Mouse (Mus musculus) liver, embryonic 13.5 days (tissue): ENCODE measurements at regions not wholly inside any gene's neighbourhood (a gene's known extent, or its start where the extent isn't known, plus 50 kb on each side); places are given as distances from the start of the nearest gene placed in this dataset.
"Not testable (repeated sequence)": the region's sequence is repeated elsewhere in the genome, so short reads cannot be mapped to it uniquely, and the experiment has no call there.

Experiments
- ATAC-seq: fragments of 200-750 bp; cut with Nextera tagmentation; 2 replicates; pipeline ENCODE4 v1.8.0; 2017; ENCODE audit warnings: low read depth, mild to moderate bottlenecking, moderate number of reproducible peaks, moderate library complexity
- DNase-seq: peaks from one replicate; pipeline ENCODE4 v3.0.0; 2022
- H3K27ac ChIP-seq: fragments of 300-500 bp; sonication (generic); 2 replicates; pipeline ENCODE4 v1.5.1; 2015; ENCODE audit warnings: moderate library complexity, mild to moderate bottlenecking, inconsistent platforms
- H3K27me3 ChIP-seq: fragments of 300-500 bp; sonication (generic); 2 replicates; pipeline ENCODE4 v1.6.1; 2015; ENCODE audit warnings: mild to moderate bottlenecking, inconsistent platforms
- H3K36me3 ChIP-seq: fragments of 300-500 bp; sonication (generic); 2 replicates; pipeline ENCODE4 v1.6.1; 2015; ENCODE audit warnings: mild to moderate bottlenecking, inconsistent platforms
- H3K4me1 ChIP-seq: fragments of 300-500 bp; sonication (generic); replicated peaks from 2 replicates; pipeline ENCODE4 v1.6.1; 2015; ENCODE audit warnings: inconsistent platforms
- H3K4me2 ChIP-seq: fragments of 300-500 bp; sonication (generic); 2 replicates; pipeline ENCODE4 v1.6.1; 2015; ENCODE audit warnings: inconsistent platforms, mild to moderate bottlenecking, moderate library complexity
- H3K4me3 ChIP-seq: fragments of 300-500 bp; sonication (generic); replicated peaks from 2 replicates; pipeline ENCODE4 v1.5.1; 2015; ENCODE audit warnings: mild to moderate bottlenecking, inconsistent platforms
- H3K9ac ChIP-seq: fragments of 300-500 bp; sonication (generic); 2 replicates; pipeline ENCODE4 v1.6.1; 2015; ENCODE audit warnings: mild to moderate bottlenecking, inconsistent platforms
- H3K9me3 ChIP-seq: fragments of 300-500 bp; sonication (generic); replicated peaks from 2 replicates; pipeline ENCODE4 v1.6.1; 2016; ENCODE audit warnings: inconsistent platforms
- WGBS: fragments of 180-500 bp; shearing (Covaris S2); methylation state at CpG from one replicate; pipeline ENCODE4 v1.1.7; 2015; ENCODE audit not compliant: insufficient replicate concordance; 5-methylcytosine and 5-hydroxymethylcytosine counted together

DNA sequence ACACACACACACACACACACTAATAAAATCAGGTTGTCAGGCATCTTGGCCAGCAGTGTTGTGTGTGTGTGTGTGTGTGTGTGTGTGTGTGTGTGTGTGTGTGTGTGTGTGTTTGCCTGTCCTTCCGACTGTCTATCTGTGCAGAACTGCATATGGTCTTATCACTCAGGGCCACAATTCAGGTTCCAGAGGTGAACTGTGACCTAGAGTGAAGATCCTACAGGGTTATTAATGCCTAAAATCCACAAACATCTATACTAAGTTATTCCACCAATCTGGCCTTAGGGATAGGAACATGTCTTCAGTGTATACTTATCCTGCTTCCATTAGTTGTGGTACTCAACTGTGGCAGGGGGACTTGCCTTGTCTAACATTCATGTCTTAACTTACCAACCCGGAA lies 96.7 kb downstream of the Zfp369 start:
- not testable (repeated sequence) for H3K9me3 ChIP-seq, H3K4me1 ChIP-seq, DNase-seq, H3K4me2 ChIP-seq, H3K9ac ChIP-seq, ATAC-seq, H3K27ac ChIP-seq, H3K27me3 ChIP-seq, H3K36me3 ChIP-seq, H3K4me3 ChIP-seq
- WGBS, result 67% methylated on average over 1 of the region's 2 CpGs

DNA sequence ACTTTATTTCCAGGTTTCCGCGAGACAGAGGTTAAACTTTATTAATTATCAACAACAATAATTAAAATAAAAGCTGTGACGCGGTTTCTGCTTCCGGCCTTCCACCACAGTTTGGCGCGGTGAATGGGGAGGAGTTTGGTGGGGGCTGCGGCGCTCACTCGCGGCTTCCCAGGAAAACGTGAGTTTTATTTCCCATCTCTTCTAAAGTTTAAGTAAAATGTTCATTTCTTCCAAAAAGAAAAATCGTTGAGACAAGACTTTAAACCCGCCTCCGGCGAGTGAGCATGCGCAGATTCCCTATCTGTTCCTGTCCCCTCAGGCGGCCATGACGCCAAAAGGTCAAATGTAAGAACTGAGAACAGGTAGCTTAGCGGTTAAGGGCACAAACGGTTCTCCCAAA lies 100.8 kb downstream of the Zfp369 start:
- H3K9ac ChIP-seq, H3K4me1 ChIP-seq, H3K27me3 ChIP-seq, H3K4me2 ChIP-seq, DNase-seq, H3K9me3 ChIP-seq, H3K4me3 ChIP-seq, H3K36me3 ChIP-seq, ATAC-seq, H3K27ac ChIP-seq: not testable (repeated sequence)
- 43% methylated on average over 19 of the region's 21 CpGs for WGBS

DNA sequence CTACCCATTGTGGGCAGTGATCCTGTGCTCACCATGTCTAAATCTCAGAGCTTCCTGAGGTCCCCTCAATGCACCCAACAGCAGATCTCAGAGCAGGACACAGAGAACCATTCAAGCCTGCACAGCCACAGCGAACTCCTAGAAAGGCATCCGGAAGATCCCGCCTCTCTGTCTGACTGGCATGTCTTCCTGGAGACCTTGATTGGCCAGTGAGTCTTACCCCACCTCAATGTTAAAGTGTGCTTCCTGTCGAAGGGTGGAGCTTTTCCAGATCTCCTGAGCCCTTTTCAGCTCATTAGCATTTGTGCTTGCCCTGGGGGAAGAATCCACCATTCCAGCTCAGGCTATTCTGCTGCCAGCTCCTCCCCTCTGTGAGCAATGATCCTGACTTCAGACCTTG lies 97.5 kb upstream of the Gm10139 start:
- not testable (repeated sequence) for H3K9me3 ChIP-seq, H3K9ac ChIP-seq, H3K4me3 ChIP-seq, H3K4me1 ChIP-seq, H3K27ac ChIP-seq, DNase-seq, H3K4me2 ChIP-seq, H3K27me3 ChIP-seq, H3K36me3 ChIP-seq, ATAC-seq
- WGBS, result 62% methylated on average over 4 of the region's 4 CpGs

DNA sequence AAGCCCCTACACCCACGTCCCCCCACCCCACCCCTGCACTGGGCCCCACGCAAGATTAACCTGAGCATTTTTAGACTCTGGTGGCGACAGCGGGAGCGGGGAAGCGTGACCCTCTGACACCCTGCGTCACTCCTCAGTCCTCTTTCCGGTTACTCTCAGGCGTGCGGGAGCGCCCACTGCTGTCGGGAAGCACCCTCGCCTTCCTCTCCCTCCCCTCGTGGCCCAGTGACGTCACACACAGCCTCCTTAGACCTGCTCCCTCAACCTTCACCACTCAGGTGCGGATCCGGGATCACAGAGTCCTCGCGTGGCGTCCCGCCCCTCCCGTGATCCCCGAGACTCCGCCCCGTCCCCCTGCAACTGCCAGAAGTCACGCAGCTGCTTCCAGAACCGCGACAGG lies 92.3 kb upstream of the Gm10139 start:
- H3K36me3 ChIP-seq, DNase-seq, ATAC-seq, H3K4me3 ChIP-seq, H3K4me1 ChIP-seq, H3K27me3 ChIP-seq, H3K9ac ChIP-seq, H3K27ac ChIP-seq, H3K9me3 ChIP-seq: not testable (repeated sequence)
- H3K4me2 ChIP-seq, result peak overlapping the region; percentile 28; the same call in 1 of the 2 replicates
- WGBS, result 6% methylated on average over 25 of the region's 28 CpGs
